Mouse (Mus musculus) midbrain, embryonic 15.5 days (tissue): ENCODE measurements at regions not wholly inside any gene's neighbourhood (a gene's known extent, or its start where the extent isn't known, plus 50 kb on each side); places are given as distances from the start of the nearest gene placed in this dataset.

Experiments used
- ATAC-seq: fragments of 200-750 bp; cut with Nextera tagmentation; replicated peaks from 2 replicates; pipeline ENCODE4 v1.8.0; 2017; ENCODE audit warnings: moderate TSS enrichment
- H3K27ac ChIP-seq: fragments of 300-500 bp; sonication (generic); 2 replicates; pipeline ENCODE4 v1.5.1; 2015; ENCODE audit warnings: mild to moderate bottlenecking, inconsistent platforms
- H3K27me3 ChIP-seq: fragments of 300-500 bp; sonication (generic); replicated peaks from 2 replicates; pipeline ENCODE4 v1.6.1; 2015; ENCODE audit warnings: inconsistent platforms
- H3K36me3 ChIP-seq: fragments of 300-500 bp; sonication (generic); replicated peaks from 2 replicates; pipeline ENCODE4 v1.6.1; 2015; ENCODE audit warnings: inconsistent platforms
- H3K4me1 ChIP-seq: fragments of 300-500 bp; sonication (generic); 2 replicates; pipeline ENCODE4 v1.6.1; 2015; ENCODE audit warnings: inconsistent platforms
- H3K4me2 ChIP-seq: fragments of 300-500 bp; sonication (generic); 2 replicates; pipeline ENCODE4 v1.6.1; 2015; ENCODE audit warnings: inconsistent platforms, mild to moderate bottlenecking, moderate library complexity
- H3K4me3 ChIP-seq: fragments of 300-500 bp; sonication (generic); 2 replicates; pipeline ENCODE4 v1.5.1; 2015; ENCODE audit warnings: mild to moderate bottlenecking, inconsistent platforms
- H3K9ac ChIP-seq: fragments of 300-500 bp; sonication (generic); 2 replicates; pipeline ENCODE4 v1.6.1; 2015; ENCODE audit warnings: mild to moderate bottlenecking, inconsistent platforms
- H3K9me3 ChIP-seq: fragments of 300-500 bp; sonication (generic); 2 replicates; pipeline ENCODE4 v1.6.1; 2016; ENCODE audit warnings: inconsistent platforms
- WGBS: fragments of 180-500 bp; shearing (Covaris S2); methylation state at CpG from one replicate; pipeline ENCODE4 v1.1.7; 2015; ENCODE audit warnings: mixed read lengths; 5-methylcytosine and 5-hydroxymethylcytosine counted together

- ATAC-seq, result no peak
- no peaks in the 10 kb centered on the region for H3K36me3 ChIP-seq
- peaks cover 28% of the 10 kb centered on the region for H3K4me1 ChIP-seq
- no peak overlapping the region; the same call in 1 of the 2 replicates for H3K27ac ChIP-seq
- WGBS, result 46% methylated on average over 5 of the region's 5 CpGs
- H3K4me2 ChIP-seq, result no peak overlapping the region
- no peak overlapping the region for H3K9ac ChIP-seq
- no peak overlapping the region for H3K4me3 ChIP-seq
- H3K9me3 ChIP-seq, result no peaks in the 10 kb centered on the region
- H3K27me3 ChIP-seq, result no peaks in the 10 kb centered on the region; the same call in 1 of the 2 replicates
Observed at GRCm38 (mm10) chr11:24372616-24373015, 294.8 kb downstream of the Bcl11a start.

- 42% methylated on average over 4 of the region's 4 CpGs for WGBS
- Histone ChIP-seq H3K27ac (no peak overlapping the region), H3K36me3 (no peaks in the 10 kb centered on the region), H3K4me2 (no peak overlapping the region), H3K4me1 (peaks cover 28% of the 10 kb centered on the region), H3K27me3 (no peaks in the 10 kb centered on the region), H3K4me3 (no peak overlapping the region), H3K9me3 (no peaks in the 10 kb centered on the region), H3K9ac (no peak overlapping the region)
- no peak for ATAC-seq
Observed at GRCm38 (mm10) chr11:24373301-24373700, 295.4 kb downstream of the Bcl11a start.

- no peaks in the 10 kb centered on the region for H3K27me3 ChIP-seq
- no peak overlapping the region for H3K4me3 ChIP-seq
- no peaks in the 10 kb centered on the region for H3K36me3 ChIP-seq
- H3K4me1 ChIP-seq, result peaks cover 4% of the 10 kb centered on the region
- no peak for ATAC-seq
- WGBS, result 60% methylated on average over 2 of the region's 2 CpGs
- H3K9ac ChIP-seq, result no peak overlapping the region
- H3K27ac ChIP-seq, result no peak overlapping the region
- H3K4me2 ChIP-seq, result no peak overlapping the region
- no peaks in the 10 kb centered on the region for H3K9me3 ChIP-seq
Observed at GRCm38 (mm10) chr11:24377530-24377929, 299.7 kb downstream of the Bcl11a start.

- Histone ChIP-seq H3K27ac (no peak overlapping the region), H3K4me1 (no peaks in the 10 kb centered on the region), H3K4me2 (no peak overlapping the region), H3K27me3 (no peaks in the 10 kb centered on the region), H3K9me3 (no peaks in the 10 kb centered on the region), H3K9ac (no peak overlapping the region), H3K36me3 (no peaks in the 10 kb centered on the region), H3K4me3 (no peak overlapping the region)
- no peak for ATAC-seq
- 17% methylated on average over 5 of the region's 5 CpGs for WGBS
Observed at GRCm38 (mm10) chr11:24390578-24390977, 312.7 kb downstream of the Bcl11a start.

GRCm38 (mm10) chr11:24391385-24391784 is 313.5 kb downstream of the Bcl11a start:
- Histone ChIP-seq H3K4me3 (no peak overlapping the region), H3K27ac (no peak overlapping the region), H3K36me3 (no peaks in the 10 kb centered on the region), H3K27me3 (no peaks in the 10 kb centered on the region), H3K4me2 (no peak overlapping the region), H3K4me1 (no peaks in the 10 kb centered on the region), H3K9ac (no peak overlapping the region), H3K9me3 (no peaks in the 10 kb centered on the region)
- 85% methylated on average over 1 of the region's 1 CpGs for WGBS
- no peak for ATAC-seq

- no peak overlapping the region for H3K4me2 ChIP-seq
- ATAC-seq, result no peak
- 85% methylated on average over 2 of the region's 2 CpGs for WGBS
Observed at GRCm38 (mm10) chr11:24395478-24395877, 317.6 kb downstream of the Bcl11a start.

GRCm38 (mm10) chr11:24396911-24397310 is 319.1 kb downstream of the Bcl11a start:
- ATAC-seq, result no peak
- H3K36me3 ChIP-seq, result no peaks in the 10 kb centered on the region
- no peak overlapping the region for H3K4me2 ChIP-seq
- H3K9ac ChIP-seq, result no peak overlapping the region
- H3K4me3 ChIP-seq, result no peak overlapping the region
- WGBS, result 96% methylated on average over 5 of the region's 5 CpGs
- H3K9me3 ChIP-seq, result no peaks in the 10 kb centered on the region
- no peak overlapping the region for H3K27ac ChIP-seq
- H3K27me3 ChIP-seq, result no peaks in the 10 kb centered on the region
- H3K4me1 ChIP-seq, result no peaks in the 10 kb centered on the region

More at GRCm38 (mm10) chr11:24395478-24395877, 317.6 kb downstream of the Bcl11a start:
- Histone ChIP-seq H3K9me3 (no peaks in the 10 kb centered on the region), H3K4me3 (no peak overlapping the region), H3K9ac (no peak overlapping the region), H3K4me1 (no peaks in the 10 kb centered on the region), H3K27ac (no peak overlapping the region), H3K27me3 (no peaks in the 10 kb centered on the region), H3K36me3 (no peaks in the 10 kb centered on the region)

GRCm38 (mm10) chr11:24397710-24398109 is 319.9 kb downstream of the Bcl11a start:
- Histone ChIP-seq H3K36me3 (no peaks in the 10 kb centered on the region), H3K4me3 (no peak overlapping the region), H3K27me3 (no peaks in the 10 kb centered on the region), H3K4me1 (no peaks in the 10 kb centered on the region), H3K9me3 (no peaks in the 10 kb centered on the region), H3K27ac (no peak overlapping the region), H3K9ac (no peak overlapping the region), H3K4me2 (no peak overlapping the region)
- 57% methylated on average over 1 of the region's 1 CpGs for WGBS
- no peak for ATAC-seq

- ATAC-seq, result no peak
- Histone ChIP-seq H3K4me3 (no peak overlapping the region), H3K27ac (no peak overlapping the region), H3K27me3 (no peaks in the 10 kb centered on the region), H3K9me3 (no peaks in the 10 kb centered on the region), H3K9ac (no peak overlapping the region), H3K4me2 (no peak overlapping the region), H3K36me3 (no peaks in the 10 kb centered on the region), H3K4me1 (no peaks in the 10 kb centered on the region)
- 79% methylated on average over 3 of the region's 3 CpGs for WGBS
Observed at GRCm38 (mm10) chr11:24401151-24401550, 323.3 kb downstream of the Bcl11a start.

- 71% methylated on average over 3 of the region's 3 CpGs for WGBS
- Histone ChIP-seq H3K4me3 (no peak overlapping the region), H3K4me1 (no peaks in the 10 kb centered on the region), H3K27me3 (no peaks in the 10 kb centered on the region), H3K36me3 (no peaks in the 10 kb centered on the region), H3K9me3 (no peaks in the 10 kb centered on the region), H3K9ac (no peak overlapping the region), H3K27ac (no peak overlapping the region), H3K4me2 (no peak overlapping the region)
- no peak for ATAC-seq
Observed at GRCm38 (mm10) chr11:24402127-24402526, 324.3 kb downstream of the Bcl11a start.

GRCm38 (mm10) chr11:24414804-24415203 is 336.9 kb downstream of the Bcl11a start:
- Histone ChIP-seq H3K27me3 (no peaks in the 10 kb centered on the region), H3K36me3 (no peaks in the 10 kb centered on the region), H3K4me2 (no peak overlapping the region), H3K9ac (no peak overlapping the region), H3K4me1 (no peaks in the 10 kb centered on the region), H3K4me3 (no peak overlapping the region), H3K9me3 (no peaks in the 10 kb centered on the region), H3K27ac (no peak overlapping the region)
- ATAC-seq, result no peak

- H3K9me3 ChIP-seq, result no peaks in the 10 kb centered on the region
- no peak overlapping the region for H3K4me3 ChIP-seq
- no peaks in the 10 kb centered on the region for H3K27me3 ChIP-seq
- no peak for ATAC-seq
- H3K4me1 ChIP-seq, result no peaks in the 10 kb centered on the region
- no peak overlapping the region for H3K4me2 ChIP-seq
- H3K27ac ChIP-seq, result no peak overlapping the region
- no peak overlapping the region for H3K9ac ChIP-seq
- WGBS, result 83% methylated on average over 10 of the region's 10 CpGs
- no peaks in the 10 kb centered on the region for H3K36me3 ChIP-seq
Observed at GRCm38 (mm10) chr11:24422066-24422775, 344.4 kb downstream of the Bcl11a start.

- WGBS, result 90% methylated on average over 6 of the region's 6 CpGs
- Histone ChIP-seq H3K4me2 (no peak overlapping the region), H3K4me3 (no peak overlapping the region), H3K27ac (no peak overlapping the region), H3K9me3 (no peaks in the 10 kb centered on the region), H3K4me1 (no peaks in the 10 kb centered on the region), H3K9ac (no peak overlapping the region), H3K27me3 (no peaks in the 10 kb centered on the region), H3K36me3 (no peaks in the 10 kb centered on the region)
- no peak for ATAC-seq
Observed at GRCm38 (mm10) chr11:24423278-24423677, 345.4 kb downstream of the Bcl11a start.
